Mouse (Mus musculus): ENCODE data around the gene Rfx7. TPM values are rescaled to one million over a fixed set of nuclear protein-coding genes. Genes with fewer than 3 reads are reported as not detected.

The Rfx7 gene
- polyA plus RNA-seq, 1 experiment = 54.6 TPM

DNA sequence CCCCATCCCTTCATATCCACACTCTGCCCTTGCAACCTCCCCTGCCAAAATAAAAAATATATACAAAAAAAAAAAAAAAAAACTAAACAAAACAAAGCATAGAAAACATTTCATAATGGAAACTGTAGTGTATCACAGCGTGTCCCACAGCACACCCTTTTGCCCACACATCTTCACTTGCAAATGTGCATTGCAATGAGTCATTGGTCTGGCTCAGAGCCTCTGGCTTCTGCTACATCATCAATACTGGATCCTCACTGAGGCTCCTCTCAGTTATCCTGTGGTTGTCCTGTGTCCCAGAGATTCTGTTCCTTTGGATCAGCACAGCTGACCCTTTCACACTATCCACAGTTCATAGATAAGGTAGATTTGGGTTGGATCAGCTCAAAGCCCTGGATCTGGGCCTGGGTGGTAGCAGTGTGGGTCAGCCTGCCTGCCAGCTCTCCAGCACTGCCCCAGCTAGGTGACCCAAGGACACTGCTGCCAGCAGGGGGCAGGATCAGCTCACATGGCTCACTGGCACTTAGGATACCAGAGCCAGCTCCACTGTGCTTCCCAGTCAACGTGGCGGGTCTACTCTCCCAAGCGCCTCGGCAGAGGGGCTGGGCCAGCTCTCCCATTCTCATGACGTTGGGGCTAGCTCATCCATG is 122.7 kb downstream of the Rfx7 start:
- H3K27ac ChIP-seq (ENCODE audit: insufficient read depth, low read length) = no peak overlapping the region
- no peak overlapping the region for H3K4me3 ChIP-seq (ENCODE audit: low read depth, low read length)
- TF ChIP-seq EP300 (IDR thresholded peaks at IDR 0.05; ENCODE audit: insufficient read depth, low read depth, low read length) = no peak
- TF ChIP-seq POLR2A (IDR thresholded peaks at IDR 0.05; ENCODE audit: insufficient read depth, low read length) = no peak
- TF ChIP-seq CTCF (IDR thresholded peaks at IDR 0.05; ENCODE audit: low read depth, low read length) = peak; percentile 90
- H3K9ac ChIP-seq (ENCODE audit: low read depth, poor library complexity, severe bottlenecking) = no peak overlapping the region
- no peaks in the 10 kb centered on the region for H3K36me3 ChIP-seq (ENCODE audit: control insufficient read depth, insufficient read depth, low read length, poor library complexity, severe bottlenecking)
- H3K9me3 ChIP-seq (replicated peaks; ENCODE audit: control insufficient read depth, insufficient read depth, low read length, poor library complexity, severe bottlenecking) = no peaks in the 10 kb centered on the region
- no peaks in the 10 kb centered on the region for H3K27me3 ChIP-seq (ENCODE audit: control insufficient read depth, insufficient read depth, low read length, poor library complexity, severe bottlenecking)
- peaks cover 13% of the 10 kb centered on the region for H3K4me1 ChIP-seq (ENCODE audit: control insufficient read depth, insufficient read depth, low read length)

- no peak overlapping the region for H3K27ac ChIP-seq (ENCODE audit: insufficient read depth, low read length)
- no peaks in the 10 kb centered on the region for H3K9me3 ChIP-seq (replicated peaks; ENCODE audit: control insufficient read depth, insufficient read depth, low read length, poor library complexity, severe bottlenecking)
- H3K36me3 ChIP-seq (ENCODE audit: control insufficient read depth, insufficient read depth, low read length, poor library complexity, severe bottlenecking) = no peaks in the 10 kb centered on the region
- H3K9ac ChIP-seq (ENCODE audit: low read depth, poor library complexity, severe bottlenecking) = no peak overlapping the region
- no peak overlapping the region for H3K4me3 ChIP-seq (ENCODE audit: low read depth, low read length)
- no peaks in the 10 kb centered on the region for H3K27me3 ChIP-seq (ENCODE audit: control insufficient read depth, insufficient read depth, low read length, poor library complexity, severe bottlenecking)
- TF ChIP-seq EP300 (IDR thresholded peaks at IDR 0.05; ENCODE audit: insufficient read depth, low read depth, low read length) (no peak), CTCF (IDR thresholded peaks at IDR 0.05; ENCODE audit: low read depth, low read length) (no peak), POLR2A (IDR thresholded peaks at IDR 0.05; ENCODE audit: insufficient read depth, low read length) (no peak)
- peaks cover 13% of the 10 kb centered on the region for H3K4me1 ChIP-seq (ENCODE audit: control insufficient read depth, insufficient read depth, low read length)
Observed at GRCm38 (mm10) chr9:72655602-72656001, 123.6 kb downstream of the Rfx7 start.

DNA sequence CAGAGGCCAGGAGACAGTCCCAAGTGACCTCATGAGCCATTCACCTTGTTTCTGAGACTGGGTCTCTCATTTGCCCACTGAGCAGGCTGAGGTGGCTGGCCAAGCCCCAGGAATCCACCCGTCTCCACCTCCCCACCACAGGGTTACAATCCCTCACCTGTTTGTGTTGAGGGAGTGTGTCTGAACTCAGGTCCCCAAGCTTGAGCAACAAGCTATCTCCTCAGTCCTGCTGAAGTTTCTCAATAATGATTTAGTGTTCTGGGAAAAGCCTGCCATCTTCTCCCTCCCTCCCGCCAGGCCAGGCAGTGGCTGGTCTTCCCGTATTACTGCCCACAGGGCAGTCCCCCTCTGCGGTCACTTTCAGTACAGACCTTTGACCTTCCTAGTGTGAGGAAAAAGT is 124.5 kb downstream of the Rfx7 start:
- TF ChIP-seq CTCF (IDR thresholded peaks at IDR 0.05; ENCODE audit: low read depth, low read length) = no peak
- no peak for TF ChIP-seq EP300 (IDR thresholded peaks at IDR 0.05; ENCODE audit: insufficient read depth, low read depth, low read length)
- TF ChIP-seq POLR2A (IDR thresholded peaks at IDR 0.05; ENCODE audit: insufficient read depth, low read length) = no peak

GRCm38 (mm10) chr9:72656940-72657339 is 124.9 kb downstream of the Rfx7 start:
- TF ChIP-seq CTCF (IDR thresholded peaks at IDR 0.05; ENCODE audit: low read depth, low read length) (no peak), EP300 (IDR thresholded peaks at IDR 0.05; ENCODE audit: insufficient read depth, low read depth, low read length) (no peak), POLR2A (IDR thresholded peaks at IDR 0.05; ENCODE audit: insufficient read depth, low read length) (no peak)

More for the DNA sequence above, 124.5 kb downstream of the Rfx7 start:
- H3K4me3 ChIP-seq (ENCODE audit: low read depth, low read length) = no peak overlapping the region
- 0 out of 2 replicates have a peak overlapping the region, but pooled peaks have one; percentile 71 for H3K27ac ChIP-seq (ENCODE audit: insufficient read depth, low read length)
- 0 out of 2 replicates have a peak overlapping the region, but pooled peaks have one; percentile 33 for H3K9ac ChIP-seq (ENCODE audit: low read depth, poor library complexity, severe bottlenecking)
- no peaks in the 10 kb centered on the region for H3K36me3 ChIP-seq (ENCODE audit: control insufficient read depth, insufficient read depth, low read length, poor library complexity, severe bottlenecking)
- H3K4me1 ChIP-seq (ENCODE audit: control insufficient read depth, insufficient read depth, low read length) = peaks cover 13% of the 10 kb centered on the region
- no peaks in the 10 kb centered on the region for H3K9me3 ChIP-seq (replicated peaks; ENCODE audit: control insufficient read depth, insufficient read depth, low read length, poor library complexity, severe bottlenecking)
- H3K27me3 ChIP-seq (ENCODE audit: control insufficient read depth, insufficient read depth, low read length, poor library complexity, severe bottlenecking) = no peaks in the 10 kb centered on the region

DNA sequence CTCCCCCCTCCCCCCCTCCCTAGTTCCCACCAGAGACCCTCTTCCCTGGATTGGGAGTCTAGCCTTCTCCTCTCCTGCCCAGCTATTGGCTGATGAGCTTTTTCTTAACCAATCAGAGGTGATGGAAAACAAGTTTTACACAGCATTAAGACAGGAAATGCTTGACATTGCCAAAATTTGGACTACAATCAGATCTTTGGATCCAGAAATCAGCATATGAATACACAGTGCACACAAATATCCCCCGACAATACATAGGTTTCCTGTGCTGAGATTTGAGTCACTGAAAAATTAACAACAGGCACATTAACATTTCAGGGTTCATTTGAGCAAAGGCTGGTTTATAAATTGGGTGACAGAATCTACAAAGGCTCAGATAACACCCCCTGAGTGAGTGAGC is 125.7 kb downstream of the Rfx7 start:
- TF ChIP-seq EP300 (IDR thresholded peaks at IDR 0.05; ENCODE audit: insufficient read depth, low read depth, low read length) (no peak), CTCF (IDR thresholded peaks at IDR 0.05; ENCODE audit: low read depth, low read length) (no peak), POLR2A (IDR thresholded peaks at IDR 0.05; ENCODE audit: insufficient read depth, low read length) (no peak)
- Histone ChIP-seq H3K9ac (ENCODE audit: low read depth, poor library complexity, severe bottlenecking) (no peak overlapping the region), H3K27me3 (ENCODE audit: control insufficient read depth, insufficient read depth, low read length, poor library complexity, severe bottlenecking) (no peaks in the 10 kb centered on the region), H3K27ac (ENCODE audit: insufficient read depth, low read length) (0 out of 2 replicates have a peak overlapping the region, but pooled peaks have one; percentile 15), H3K36me3 (ENCODE audit: control insufficient read depth, insufficient read depth, low read length, poor library complexity, severe bottlenecking) (no peaks in the 10 kb centered on the region), H3K4me1 (ENCODE audit: control insufficient read depth, insufficient read depth, low read length) (peaks cover 13% of the 10 kb centered on the region), H3K4me3 (ENCODE audit: low read depth, low read length) (no peak overlapping the region), H3K9me3 (replicated peaks; ENCODE audit: control insufficient read depth, insufficient read depth, low read length, poor library complexity, severe bottlenecking) (no peaks in the 10 kb centered on the region)

More at GRCm38 (mm10) chr9:72656940-72657339, 124.9 kb downstream of the Rfx7 start:
- no peaks in the 10 kb centered on the region for H3K36me3 ChIP-seq (ENCODE audit: control insufficient read depth, insufficient read depth, low read length, poor library complexity, severe bottlenecking)
- no peak overlapping the region for H3K4me3 ChIP-seq (ENCODE audit: low read depth, low read length)
- H3K27me3 ChIP-seq (ENCODE audit: control insufficient read depth, insufficient read depth, low read length, poor library complexity, severe bottlenecking) = no peaks in the 10 kb centered on the region
- H3K9me3 ChIP-seq (replicated peaks; ENCODE audit: control insufficient read depth, insufficient read depth, low read length, poor library complexity, severe bottlenecking) = no peaks in the 10 kb centered on the region
- H3K9ac ChIP-seq (ENCODE audit: low read depth, poor library complexity, severe bottlenecking) = 0 out of 2 replicates have a peak overlapping the region, but pooled peaks have one; percentile 33
- H3K4me1 ChIP-seq (ENCODE audit: control insufficient read depth, insufficient read depth, low read length) = peaks cover 13% of the 10 kb centered on the region
- peak overlapping the region; percentile 71 for H3K27ac ChIP-seq (ENCODE audit: insufficient read depth, low read length)

DNA sequence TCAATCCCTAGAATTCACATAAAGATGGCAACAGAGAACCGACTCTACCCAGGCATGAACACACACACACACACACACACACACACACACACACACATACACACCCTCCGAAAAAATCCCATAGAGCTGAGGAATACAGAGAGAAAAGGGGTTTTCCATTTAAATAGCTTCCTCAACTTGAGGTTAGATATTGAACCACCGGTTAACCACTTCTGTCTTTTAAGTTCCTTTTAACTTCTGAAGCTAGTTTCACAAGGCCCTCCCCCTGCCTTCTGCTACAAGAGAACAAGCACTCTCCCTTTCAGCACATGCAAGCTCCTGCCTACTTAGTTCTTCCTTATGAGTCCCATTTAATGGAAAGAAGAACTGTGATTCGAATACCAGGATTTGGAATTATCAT is 128.1 kb downstream of the Rfx7 start:
- no peaks in the 10 kb centered on the region for H3K27me3 ChIP-seq (ENCODE audit: control insufficient read depth, insufficient read depth, low read length, poor library complexity, severe bottlenecking)
- H3K27ac ChIP-seq (ENCODE audit: insufficient read depth, low read length) = no peak overlapping the region; the same call in 1 of the 2 replicates
- TF ChIP-seq CTCF (IDR thresholded peaks at IDR 0.05; ENCODE audit: low read depth, low read length) (no peak), POLR2A (IDR thresholded peaks at IDR 0.05; ENCODE audit: insufficient read depth, low read length) (no peak), EP300 (IDR thresholded peaks at IDR 0.05; ENCODE audit: insufficient read depth, low read depth, low read length) (no peak)
- H3K9ac ChIP-seq (ENCODE audit: low read depth, poor library complexity, severe bottlenecking) = no peak overlapping the region
- H3K4me3 ChIP-seq (ENCODE audit: low read depth, low read length) = no peak overlapping the region
- no peaks in the 10 kb centered on the region for H3K9me3 ChIP-seq (replicated peaks; ENCODE audit: control insufficient read depth, insufficient read depth, low read length, poor library complexity, severe bottlenecking)
- peaks cover 17% of the 10 kb centered on the region for H3K36me3 ChIP-seq (ENCODE audit: control insufficient read depth, insufficient read depth, low read length, poor library complexity, severe bottlenecking)
- H3K4me1 ChIP-seq (ENCODE audit: control insufficient read depth, insufficient read depth, low read length) = peaks cover 8% of the 10 kb centered on the region
